Mouse (Mus musculus) ES-E14 (cell line): ENCODE results near the gene Gnl1. TPM values are rescaled to one million over a fixed set of nuclear protein-coding genes. Genes with fewer than 3 reads are reported as not detected.
A peak's percentile ranks its signal among the peaks of the same experiment; 100 is the strongest.

Experiments
- DNase-seq: peaks from one replicate; pipeline ENCODE4 v3.0.0-alpha.2; 2013; ENCODE audit warnings: low read depth, low spot score
- H3K27ac ChIP-seq: 2 replicates; pipeline ENCODE4 v1.5.1; 2012; ENCODE audit warnings: low read depth, mild to moderate bottlenecking, low read length, moderate library complexity, mixed read lengths; ENCODE audit not compliant: poor library complexity, insufficient read depth, severe bottlenecking
- H3K36me3 ChIP-seq: 2 replicates; pipeline ENCODE4 v1.6.1; 2012; ENCODE audit warnings: mild to moderate bottlenecking, low read length, moderate library complexity, mixed read lengths; ENCODE audit not compliant: control insufficient read depth, poor library complexity, insufficient read depth, severe bottlenecking
- H3K4me1 ChIP-seq, 2 experiments: fragments of 150-350 bp in 1 of 2; sonication (generic) in 1 of 2; 2 replicates each; pipeline ENCODE4 v1.6.1; 2012; ENCODE audit warnings: low read length in 2 of 2, mild to moderate bottlenecking in 1 of 2, mixed read lengths in 1 of 2; ENCODE audit not compliant: control insufficient read depth in 2 of 2, insufficient read depth in 2 of 2, poor library complexity in 1 of 2
- H3K4me3 ChIP-seq, 2 experiments: fragments of 150-350 bp in 1 of 2; sonication (generic) in 1 of 2; 2 replicates each; pipeline ENCODE4 v1.5.1; 2012; ENCODE audit warnings: low read length in 2 of 2, low read depth in 1 of 2, mild to moderate bottlenecking in 1 of 2, mixed read lengths in 1 of 2; ENCODE audit not compliant: insufficient read depth in 1 of 2, poor library complexity in 1 of 2, severe bottlenecking in 1 of 2
- H3K9ac ChIP-seq: 2 replicates; pipeline ENCODE4 v1.6.1; 2012; ENCODE audit warnings: low read depth, mild to moderate bottlenecking, low read length, mixed read lengths; ENCODE audit not compliant: poor library complexity, insufficient read depth, severe bottlenecking
- H3K9me3 ChIP-seq: fragments of 150-350 bp; sonication (generic); 2 replicates; pipeline ENCODE4 v1.6.1; 2012; ENCODE audit warnings: low read depth, mild to moderate bottlenecking, low read length; ENCODE audit not compliant: control insufficient read depth, insufficient read depth
- CHD2 ChIP-seq: IDR thresholded peaks from 2 replicates; pipeline ENCODE4 v1.6.1; 2014; ENCODE audit warnings: mild to moderate bottlenecking, low read depth, low read length, inconsistent platforms
- HCFC1 ChIP-seq: IDR thresholded peaks from 2 replicates; pipeline ENCODE4 v1.6.1; 2012; ENCODE audit warnings: low read length, inconsistent platforms, borderline replicate concordance; ENCODE audit not compliant: insufficient read depth
- MAFK ChIP-seq: IDR thresholded peaks from 2 replicates; pipeline ENCODE4 v1.6.1; 2014; ENCODE audit warnings: mild to moderate bottlenecking, low read depth, low read length, inconsistent platforms; ENCODE audit not compliant: insufficient read depth
- ZC3H11A ChIP-seq: IDR thresholded peaks from 2 replicates; pipeline ENCODE4 v1.6.1; 2012; ENCODE audit warnings: low read depth, mild to moderate bottlenecking, inconsistent platforms, low read length, borderline replicate concordance
- ZNF384 ChIP-seq: IDR thresholded peaks from 2 replicates; pipeline ENCODE4 v1.6.1; 2012; ENCODE audit warnings: low read depth, low read length, inconsistent platforms
- in situ Hi-C, 2 experiments: fragments of 600-800 bp; cut with MboI; formaldehyde crosslinking; loops; one replicate each; pipeline ENCODE4 v1.15.1; 2025; ENCODE audit warnings: low sequenced_read_pairs in 2 of 2, inconsistent platforms in 1 of 2; ENCODE audit not compliant: unreplicated experiment in 2 of 2
- total RNA-seq: library from RNA; depleted of rRNA; stranded (reverse); fragments of 300-350 nt; gene quantifications from 2 replicates; pipeline ENCODE4 v1.2.3, GENCODE M21; 2012

Gnl1 gene
- total RNA-seq, 1 experiment = 51.6 TPM

GRCm38 (mm10) chr17:35981776-35982175, 2.1 kb downstream of the Gnl1 start:
- no peaks in the 10 kb centered on the region for H3K9me3 ChIP-seq
- H3K4me1 ChIP-seq = peaks cover 0 to 16% of the 10 kb centered on the region in 2 experiments; a peak in 2 of 4 replicates
- H3K9ac ChIP-seq = no peak overlapping the region
- no peak overlapping the region for H3K4me3 ChIP-seq
- DNase-seq = no peak
- in situ Hi-C loops = loop anchor here in 1 of 2 experiments (25.0 kb wide), 1 partner anchor 131 kb away; the partner anchor contains the start of gene Gm19684
- TF ChIP-seq ZNF384 (no peak), CHD2 (no peak), HCFC1 (no peak), MAFK (no peak), ZC3H11A (no peak)
- peaks cover 29% of the 10 kb centered on the region for H3K36me3 ChIP-seq
- no peak overlapping the region for H3K27ac ChIP-seq

GRCm38 (mm10) chr17:35991781-35992180, 12.1 kb downstream of the Gnl1 start:
- H3K27ac ChIP-seq = no peak overlapping the region
- H3K9me3 ChIP-seq = no peaks in the 10 kb centered on the region
- no peak for DNase-seq
- TF ChIP-seq ZC3H11A (no peak), MAFK (no peak), HCFC1 (no peak), CHD2 (no peak), ZNF384 (no peak)
- in situ Hi-C loops = loop anchor here (10.0 to 25.0 kb wide), 2 partner anchors 121 to 123 kb away; partner anchors contain the start of gene Gm19684 (in 1 of the 2)
- peak overlapping the region; percentile 25 to 48 for H3K4me3 ChIP-seq
- H3K4me1 ChIP-seq = peaks cover 3 to 4% of the 10 kb centered on the region in 2 experiments; a peak in 3 of 4 replicates
- H3K36me3 ChIP-seq = peaks cover 21% of the 10 kb centered on the region
- peak overlapping the region; percentile 42; the same call in 1 of the 2 replicates for H3K9ac ChIP-seq

- no peak for TF ChIP-seq CHD2
- no peak; the same call in 1 of the 2 replicates for TF ChIP-seq ZC3H11A
- no peak for TF ChIP-seq MAFK
- no peak for TF ChIP-seq ZNF384
- TF ChIP-seq HCFC1 = 0 out of 2 replicates have a peak, but pooled peaks have one; percentile 39
- Histone ChIP-seq H3K4me1 (peaks cover 5 to 8% of the 10 kb centered on the region in 2 experiments), H3K9ac (no peak overlapping the region), H3K36me3 (peaks cover 4% of the 10 kb centered on the region), H3K9me3 (no peaks in the 10 kb centered on the region), H3K27ac (no peak overlapping the region), H3K4me3 (peak overlapping the region in 1 of 2 experiments; percentile 93; a peak in 2 of 4 replicates)
- in situ Hi-C loops = loop anchor here (10.0 to 25.0 kb wide), 2 partner anchors 119 to 121 kb away; partner anchors contain the start of gene Gm19684 (in 1 of the 2)
- DNase-seq = peak; percentile 72
Measured at GRCm38 (mm10) chr17:35993675-35994074, 14.0 kb downstream of the Gnl1 start.

DNA sequence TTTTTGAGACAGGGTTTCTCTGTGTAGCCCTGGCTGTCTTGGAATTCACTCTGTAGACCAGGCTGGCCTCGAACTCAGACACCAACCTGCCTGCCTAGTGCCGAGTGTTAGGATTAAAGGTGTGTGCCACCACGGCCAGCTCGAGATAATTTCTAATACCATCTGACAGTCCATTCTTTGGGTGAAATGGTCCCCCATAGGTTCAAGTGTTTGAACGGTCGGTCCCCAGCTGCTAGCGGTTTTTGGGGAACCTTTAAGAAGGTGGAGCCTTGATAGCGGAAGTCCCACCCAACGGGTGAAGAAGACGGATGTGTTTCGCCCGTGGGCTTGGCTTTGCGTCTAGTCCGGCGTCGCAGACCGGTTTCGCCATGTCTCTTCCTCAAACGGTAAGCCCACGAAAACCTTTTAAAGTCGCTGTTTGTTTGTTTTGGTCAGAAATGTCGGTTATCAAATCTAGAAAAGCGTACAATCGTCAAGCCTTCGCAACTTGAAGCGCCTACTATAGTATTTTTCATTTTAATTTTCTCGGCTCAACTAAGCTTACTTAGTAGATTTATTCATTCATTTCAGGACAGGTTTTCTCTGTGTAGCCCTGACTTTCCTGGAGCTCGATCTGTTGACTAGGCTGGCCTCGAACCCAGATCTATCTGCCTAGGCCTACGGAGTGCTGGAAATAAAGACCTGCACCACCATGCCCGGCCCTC, 14.7 kb downstream of the Gnl1 start:
- TF ChIP-seq ZC3H11A = no peak
- no peak for TF ChIP-seq CHD2
- TF ChIP-seq MAFK = no peak
- TF ChIP-seq ZNF384 = no peak
- no peak for TF ChIP-seq HCFC1
- Histone ChIP-seq H3K9me3 (no peaks in the 10 kb centered on the region), H3K36me3 (no peaks in the 10 kb centered on the region), H3K27ac (no peak overlapping the region), H3K9ac (peak overlapping the region; percentile 77), H3K4me3 (peak overlapping the region; percentile 74 to 93), H3K4me1 (peaks cover 5 to 8% of the 10 kb centered on the region in 2 experiments)
- in situ Hi-C loops = loop anchor here (10.0 to 25.0 kb wide), 2 partner anchors 118 to 120 kb away; partner anchors contain the start of gene Gm19684 (in 1 of the 2)
- DNase-seq = no peak
